Mouse (Mus musculus) T-helper 1 cell (primary cell): Measurements from ENCODE around the gene Sh3yl1.

ENCODE experiments used
- in situ Hi-C: fragments of 300-600 bp; cut with MboI, MseI; formaldehyde crosslinking; loops from one replicate; pipeline ENCODE4 v1.15.1; 2025; ENCODE audit warnings: high pct_unique_total_duplicates

Sh3yl1 gene

DNA sequence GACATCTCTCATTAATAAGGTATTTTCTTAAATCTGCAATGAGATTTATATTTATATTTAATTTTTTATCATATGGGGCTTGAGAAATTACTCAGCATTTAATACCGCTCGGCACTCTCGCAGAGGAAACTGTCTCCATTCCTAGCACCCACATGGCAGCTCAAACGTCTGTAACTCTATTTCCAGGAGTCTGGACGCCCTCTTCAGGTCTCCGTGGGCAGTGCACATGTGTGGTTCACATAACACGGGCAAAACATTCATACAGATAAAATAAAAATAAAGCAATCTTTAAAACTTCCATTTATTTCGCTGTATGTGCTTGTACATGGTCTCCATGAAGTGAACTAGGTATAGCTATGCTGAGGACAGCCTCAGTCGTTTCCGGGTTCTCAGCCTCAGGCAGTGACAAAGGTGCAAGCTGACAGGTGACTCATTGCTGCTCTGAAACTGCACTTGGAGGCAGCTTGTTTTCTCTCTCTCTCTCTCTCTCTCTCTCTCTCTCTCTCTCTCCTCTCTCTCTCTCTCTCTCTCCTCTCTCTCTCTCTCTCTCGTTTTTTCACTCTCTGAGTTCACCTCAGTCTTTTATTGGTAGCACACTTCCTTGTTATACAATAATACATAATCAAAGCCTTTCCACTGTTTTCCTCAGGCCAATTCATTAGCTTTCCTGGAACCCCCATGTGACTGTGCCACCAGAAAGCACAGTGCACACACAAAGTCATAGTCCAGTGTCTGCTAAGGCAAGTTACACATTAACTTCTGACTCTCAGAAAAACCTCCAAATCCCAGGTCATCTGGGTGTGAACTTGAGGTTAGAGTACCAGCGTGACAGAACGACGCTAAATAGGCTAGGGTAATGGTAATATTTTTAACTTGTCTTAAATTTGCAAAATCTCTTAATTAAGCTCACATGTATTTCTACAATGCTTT is 31.9 kb downstream of the Sh3yl1 start:
- in situ Hi-C loops, result no loop called here

DNA sequence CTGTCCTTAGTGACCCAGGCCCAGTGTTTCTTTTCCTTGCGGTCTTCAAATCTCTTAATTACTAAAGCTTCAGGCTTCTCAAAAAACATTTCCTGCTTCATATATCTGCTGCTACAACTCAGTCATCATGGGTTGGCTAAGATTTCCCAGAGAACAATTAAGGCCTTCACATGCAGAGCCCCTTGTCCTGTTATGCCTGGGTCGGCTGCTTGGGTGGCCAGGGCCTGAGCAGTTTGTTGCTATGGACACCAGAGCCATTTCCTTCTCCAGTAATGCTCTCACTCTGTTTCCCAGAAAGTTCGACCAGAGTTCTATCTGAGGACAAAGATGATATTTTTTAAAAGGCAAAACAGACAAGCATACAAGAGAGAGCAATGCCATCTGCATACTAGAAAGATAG is 32.7 kb downstream of the Sh3yl1 start:
- in situ Hi-C loops, result no loop called here

DNA sequence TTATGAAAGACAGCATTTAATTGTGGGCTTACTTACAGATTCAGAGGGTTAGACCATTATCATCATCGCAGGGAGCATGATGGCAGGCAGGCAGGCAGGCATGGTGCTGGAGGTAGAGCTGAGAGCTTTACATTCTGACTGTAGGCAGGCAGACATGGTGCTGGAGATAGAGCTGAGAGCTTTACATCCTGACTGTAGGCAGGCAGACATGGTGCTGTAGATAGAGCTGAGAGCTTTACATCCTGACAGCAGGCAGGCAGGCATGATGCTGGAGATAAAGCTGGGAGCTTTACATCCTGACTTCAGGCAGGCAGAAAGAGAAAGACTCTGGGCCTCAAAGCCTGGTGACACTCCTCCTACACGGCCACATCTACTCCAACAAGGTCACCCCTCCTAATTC is 59.2 kb downstream of the Sh3yl1 start:
- in situ Hi-C loops, result no loop called here

DNA sequence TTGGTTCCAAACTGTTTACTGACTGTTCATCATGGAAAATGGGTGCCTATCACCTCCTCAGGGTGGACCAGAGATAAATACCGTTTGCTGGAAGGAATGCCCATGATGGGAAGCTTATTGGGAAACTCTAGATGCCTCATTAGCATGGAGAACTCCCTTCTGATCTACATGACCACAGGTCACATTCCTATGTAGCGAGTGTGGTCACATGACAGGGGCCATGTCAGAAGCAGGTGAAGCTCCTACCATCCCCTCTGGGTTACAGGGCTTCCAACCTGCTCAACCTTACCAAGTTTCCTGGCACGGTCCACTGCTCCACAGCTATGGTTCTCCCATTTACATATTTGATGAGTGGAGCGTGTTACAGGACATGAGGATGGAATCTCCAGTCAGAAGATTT is 92.3 kb downstream of the Sh3yl1 start:
- in situ Hi-C loops, result loop anchor here (5.0 kb wide), 1 partner anchor 406 kb away; no protein-coding TSS in a partner anchor

DNA sequence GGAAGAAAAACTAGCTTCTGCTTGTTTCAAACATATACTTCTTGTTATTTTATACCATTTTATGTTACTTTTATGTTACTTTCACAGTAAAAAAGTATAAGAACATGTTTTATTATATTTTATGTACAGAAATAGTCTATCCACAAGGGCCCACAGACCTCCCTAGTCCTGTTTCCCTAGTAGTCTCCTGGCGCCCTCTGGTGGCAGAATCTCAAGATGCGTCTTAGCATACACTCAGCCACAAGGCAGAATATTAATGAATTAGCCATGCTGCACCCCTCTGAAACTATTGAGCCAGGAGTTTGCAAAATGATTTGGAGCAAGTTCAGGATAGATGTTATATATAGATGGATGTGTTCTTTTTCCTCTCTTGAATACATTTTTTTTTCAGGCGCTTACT is 93.5 kb downstream of the Sh3yl1 start:
- in situ Hi-C loops, result no loop called here

DNA sequence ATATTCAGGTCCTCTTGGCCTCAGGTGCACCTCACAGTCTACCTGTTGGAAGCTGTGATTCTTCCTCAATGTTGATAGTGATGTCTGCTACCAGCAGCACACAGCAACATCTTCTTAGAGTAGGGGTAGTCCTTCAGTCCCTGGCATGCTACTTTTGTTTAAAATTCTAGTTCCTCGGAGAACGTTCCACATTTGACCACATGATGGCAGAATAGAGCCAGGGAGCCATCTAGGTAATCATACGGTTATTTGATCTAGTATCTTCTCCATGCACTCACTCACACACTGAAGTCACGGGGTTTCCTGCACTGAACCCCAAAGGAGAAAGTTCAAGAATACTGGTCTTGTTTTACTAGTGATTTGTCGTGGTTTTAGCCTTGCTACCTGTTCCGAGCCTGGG is 96.7 kb downstream of the Sh3yl1 start:
- in situ Hi-C loops, result no loop called here
